Mouse (Mus musculus): ENCODE results near the gene Fbxl17.

Fbxl17 gene

DNA sequence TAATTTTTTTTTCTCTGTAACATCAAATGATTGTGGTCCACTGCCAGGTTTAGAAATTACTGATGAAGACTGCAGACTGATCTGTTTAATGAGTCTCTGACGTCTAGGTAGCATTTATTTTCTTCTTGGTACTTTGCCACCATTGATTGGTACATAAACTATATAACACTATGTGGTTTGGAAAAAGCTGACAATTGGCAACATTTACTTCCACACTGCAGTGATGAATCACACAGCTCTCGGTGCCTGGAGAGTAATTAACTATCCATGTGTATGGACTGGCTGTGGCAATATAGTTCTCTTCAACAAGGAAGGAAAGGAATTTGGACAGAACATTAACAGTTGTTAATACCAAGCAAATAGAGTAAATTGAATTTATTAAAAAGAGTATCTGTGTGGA lies 404.3 kb downstream of the Fbxl17 start:
- no peak for DNase-seq (ENCODE audit: low spot score in 2 of 2)

DNA sequence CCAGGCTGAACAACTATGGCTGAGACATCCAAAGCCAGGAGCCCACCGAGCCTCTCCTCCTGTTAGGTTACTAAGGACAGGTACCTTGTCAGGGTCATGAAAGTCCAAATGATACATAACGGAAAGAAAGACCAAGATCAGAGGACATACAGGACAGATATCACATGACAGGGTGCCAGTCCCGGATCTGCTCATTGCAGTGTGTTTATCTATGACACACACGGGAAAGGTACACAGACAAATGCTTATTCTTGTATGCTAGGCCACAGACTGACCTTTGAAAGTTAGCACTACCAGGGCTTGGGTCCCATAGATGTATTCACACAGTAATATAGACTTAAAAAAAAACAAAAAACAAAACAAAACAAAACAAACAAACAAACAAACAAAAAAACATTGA lies 404.8 kb downstream of the Fbxl17 start:
- DNase-seq (ENCODE audit: low spot score in 2 of 2), result no peak

DNA sequence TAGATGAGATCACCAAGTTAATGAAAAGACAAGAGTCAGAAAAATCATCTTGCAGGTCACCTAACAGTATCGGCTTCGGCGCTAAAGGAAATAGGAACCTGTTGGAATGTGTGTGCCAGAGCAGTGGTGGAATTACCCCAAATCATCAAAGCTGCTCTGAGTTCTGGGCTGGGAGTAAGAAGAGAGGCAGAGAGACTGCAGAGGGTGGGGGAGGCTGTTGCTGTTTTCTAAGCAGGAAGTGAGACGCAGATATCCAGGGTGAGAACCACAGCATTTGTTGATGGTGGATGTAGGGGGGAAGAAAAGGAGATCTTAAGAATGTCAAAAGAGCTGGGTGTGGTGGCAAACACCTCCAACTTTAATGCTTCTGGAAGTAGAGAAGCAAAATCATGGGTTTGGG lies 406.6 kb downstream of the Fbxl17 start:
- DNase-seq (ENCODE audit: low spot score in 2 of 2), result no peak

DNA sequence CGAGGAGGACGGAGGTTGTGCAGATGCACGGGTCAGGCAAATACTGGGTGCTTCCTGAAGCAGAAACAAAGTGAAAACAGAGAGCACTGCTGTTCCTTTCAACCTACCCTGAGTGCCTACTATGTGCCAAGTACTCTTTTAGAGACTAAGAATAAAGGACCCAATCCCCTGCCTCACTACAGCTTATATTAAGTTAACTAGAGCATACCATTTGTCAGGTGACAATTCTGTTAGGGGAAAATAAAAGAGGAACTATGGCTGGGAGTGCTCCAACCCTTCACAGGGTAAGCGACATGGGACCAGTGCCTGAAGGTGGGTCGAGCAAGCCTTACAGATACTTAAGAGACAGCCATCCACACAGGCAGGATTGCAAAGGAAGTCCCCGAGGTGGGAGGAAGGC lies 407.0 kb downstream of the Fbxl17 start:
- no peak for DNase-seq (ENCODE audit: low spot score in 2 of 2)

DNA sequence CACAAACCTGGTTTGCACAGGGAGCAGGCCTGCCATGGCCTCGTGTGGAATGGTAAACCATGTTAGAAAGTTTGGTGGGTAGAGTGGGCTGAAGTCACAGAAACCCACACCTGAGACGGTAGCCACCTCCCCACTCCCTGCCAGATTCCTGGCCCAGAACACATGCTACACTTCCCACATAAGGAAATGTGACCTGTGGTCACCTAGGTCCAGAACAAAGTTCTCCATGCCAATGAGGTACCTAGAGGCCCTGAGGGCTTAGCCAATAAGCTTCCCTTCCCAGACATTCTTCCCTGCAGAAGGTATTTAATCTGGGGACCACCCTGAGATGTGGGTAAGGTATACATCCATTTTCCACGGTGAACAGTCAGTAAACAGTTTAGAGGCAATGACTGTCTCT lies 409.7 kb downstream of the Fbxl17 start:
- no peak for DNase-seq (ENCODE audit: low spot score in 2 of 2)

DNA sequence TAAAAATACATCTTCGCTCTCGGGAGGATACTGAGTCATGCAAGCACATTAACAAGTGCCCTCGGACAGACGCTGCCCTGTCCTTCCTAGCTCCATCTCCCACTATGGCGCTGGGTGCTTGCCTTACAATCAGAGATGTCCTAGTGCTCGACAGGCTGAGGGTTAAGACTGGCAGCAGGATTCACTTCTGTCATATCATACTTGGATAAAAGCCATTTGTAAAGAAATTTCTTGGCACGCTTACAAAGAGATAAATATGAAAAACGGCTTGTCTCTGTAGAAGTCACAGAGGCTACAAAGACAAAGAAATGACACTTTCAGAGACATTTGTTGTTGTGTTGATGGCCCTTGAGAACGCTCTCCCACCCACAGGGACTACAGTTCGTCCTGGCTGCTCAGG lies 412.6 kb downstream of the Fbxl17 start:
- DNase-seq (ENCODE audit: low spot score in 2 of 2), result no peak

DNA sequence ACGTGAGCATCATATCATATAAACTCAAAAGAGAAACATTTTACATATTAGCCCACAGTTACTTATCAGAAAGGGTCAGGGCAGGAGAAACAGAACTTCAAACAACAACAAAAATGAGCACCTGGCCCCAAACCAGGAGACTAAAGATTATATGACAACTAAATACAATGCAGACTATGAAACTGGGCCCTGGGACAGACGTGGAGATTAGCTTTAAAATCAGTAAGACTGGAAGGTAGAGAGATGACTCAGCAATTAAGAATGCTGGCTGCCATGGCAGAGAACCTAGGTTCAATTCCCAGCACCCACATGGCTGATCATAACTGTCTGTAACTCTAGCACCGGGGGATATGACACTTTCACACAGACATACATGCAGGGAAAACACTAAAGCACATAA lies 413.3 kb downstream of the Fbxl17 start:
- no peak for DNase-seq (ENCODE audit: low spot score in 2 of 2)

DNA sequence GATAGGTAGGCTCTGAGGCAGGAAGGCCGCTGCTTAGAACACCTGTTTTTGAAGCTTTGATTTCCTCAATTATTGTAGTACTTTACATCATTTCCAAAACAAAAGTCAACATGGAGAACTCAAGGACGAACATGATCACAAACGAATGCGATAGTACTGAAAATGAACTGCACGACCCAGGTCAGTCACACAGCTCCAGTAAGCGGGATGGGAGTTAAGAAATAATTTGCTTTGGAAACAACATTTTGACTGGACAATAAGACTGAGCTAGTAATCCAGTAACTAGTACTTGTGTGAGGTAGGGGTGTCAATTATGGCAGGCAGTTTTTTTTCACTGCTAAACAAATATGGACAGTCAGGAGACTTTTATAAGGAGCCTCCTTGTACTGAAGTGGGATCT lies 414.6 kb downstream of the Fbxl17 start:
- no peak for DNase-seq (ENCODE audit: low spot score in 2 of 2)

DNA sequence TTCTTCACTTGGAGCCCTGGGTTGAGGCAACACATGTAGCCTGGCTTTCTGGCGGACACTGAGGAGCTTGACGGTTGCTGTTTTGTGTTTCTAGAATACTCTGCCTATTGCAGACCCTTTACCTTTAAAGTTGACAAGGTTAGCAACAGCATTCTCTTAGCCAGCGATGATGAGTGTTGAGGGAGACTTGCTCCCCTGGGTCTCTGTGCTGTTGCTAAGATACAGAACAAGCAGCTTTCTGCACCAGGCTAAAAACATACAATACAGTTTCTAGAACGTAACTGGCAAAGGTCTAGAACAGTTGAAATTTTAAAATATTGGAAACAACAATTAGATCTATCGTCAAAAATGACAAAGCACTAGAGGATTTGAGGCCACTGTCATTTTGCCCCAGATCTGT lies 420.7 kb downstream of the Fbxl17 start:
- no peak for DNase-seq (ENCODE audit: low spot score in 2 of 2)

DNA sequence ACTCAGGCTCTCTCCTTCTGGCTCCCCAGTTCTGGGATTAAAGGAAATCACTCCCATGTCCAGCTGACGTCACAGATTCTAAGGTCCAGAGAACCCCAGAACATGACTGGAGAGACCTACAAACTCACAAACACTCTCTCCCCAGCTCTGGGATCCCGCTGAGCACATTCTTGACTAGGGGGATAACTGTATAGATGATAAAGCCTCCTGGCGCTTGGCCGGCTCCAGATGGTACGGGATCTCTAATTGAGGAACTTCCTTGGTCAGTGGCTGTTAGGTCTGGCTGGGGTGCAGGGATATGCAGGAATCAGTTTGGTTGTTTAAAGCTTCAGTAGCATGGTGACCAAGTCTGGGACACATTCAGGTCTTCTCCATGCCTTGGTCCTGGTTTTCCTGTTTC lies 422.3 kb downstream of the Fbxl17 start:
- DNase-seq (ENCODE audit: low spot score in 2 of 2), result no peak

DNA sequence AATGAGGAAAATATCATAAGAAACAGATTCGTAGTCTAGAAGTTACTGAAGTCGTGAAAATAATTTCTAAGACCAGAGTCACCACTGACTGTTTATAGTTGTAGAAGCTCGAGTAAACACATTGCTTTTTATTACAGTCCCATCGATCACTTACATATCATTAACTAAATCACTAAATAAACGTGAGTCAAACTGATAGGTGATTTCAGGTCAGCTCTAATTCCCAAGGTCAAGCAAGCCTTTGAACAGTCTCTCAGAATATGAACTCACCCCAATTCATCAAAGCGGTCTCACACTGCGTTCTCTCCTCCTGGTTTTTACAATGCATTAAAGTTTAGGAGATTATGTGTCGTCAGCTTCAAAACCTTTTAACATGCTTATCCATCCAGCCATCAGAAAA lies 423.2 kb downstream of the Fbxl17 start:
- no peak for DNase-seq (ENCODE audit: low spot score in 2 of 2)

DNA sequence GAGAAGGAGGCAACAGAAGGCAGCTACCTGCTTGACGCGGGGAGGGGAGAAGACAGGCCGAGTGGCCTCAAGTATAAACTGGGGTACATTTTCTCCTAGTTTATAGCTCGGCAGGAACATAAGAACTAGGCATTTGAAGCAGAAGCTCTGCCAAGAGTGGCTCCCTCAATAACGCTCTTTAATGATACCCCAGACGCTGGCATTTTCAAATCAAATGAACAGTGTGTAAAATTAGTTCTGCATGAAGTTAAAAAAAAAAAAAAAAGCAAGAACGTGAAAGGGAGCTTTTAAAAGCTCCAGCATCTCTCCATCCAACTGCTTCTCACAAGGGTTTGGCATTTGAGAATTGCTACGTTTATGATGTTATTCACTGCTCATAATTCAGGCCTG lies 423.8 kb downstream of the Fbxl17 start:
- no peak for DNase-seq (ENCODE audit: low spot score in 2 of 2)

DNA sequence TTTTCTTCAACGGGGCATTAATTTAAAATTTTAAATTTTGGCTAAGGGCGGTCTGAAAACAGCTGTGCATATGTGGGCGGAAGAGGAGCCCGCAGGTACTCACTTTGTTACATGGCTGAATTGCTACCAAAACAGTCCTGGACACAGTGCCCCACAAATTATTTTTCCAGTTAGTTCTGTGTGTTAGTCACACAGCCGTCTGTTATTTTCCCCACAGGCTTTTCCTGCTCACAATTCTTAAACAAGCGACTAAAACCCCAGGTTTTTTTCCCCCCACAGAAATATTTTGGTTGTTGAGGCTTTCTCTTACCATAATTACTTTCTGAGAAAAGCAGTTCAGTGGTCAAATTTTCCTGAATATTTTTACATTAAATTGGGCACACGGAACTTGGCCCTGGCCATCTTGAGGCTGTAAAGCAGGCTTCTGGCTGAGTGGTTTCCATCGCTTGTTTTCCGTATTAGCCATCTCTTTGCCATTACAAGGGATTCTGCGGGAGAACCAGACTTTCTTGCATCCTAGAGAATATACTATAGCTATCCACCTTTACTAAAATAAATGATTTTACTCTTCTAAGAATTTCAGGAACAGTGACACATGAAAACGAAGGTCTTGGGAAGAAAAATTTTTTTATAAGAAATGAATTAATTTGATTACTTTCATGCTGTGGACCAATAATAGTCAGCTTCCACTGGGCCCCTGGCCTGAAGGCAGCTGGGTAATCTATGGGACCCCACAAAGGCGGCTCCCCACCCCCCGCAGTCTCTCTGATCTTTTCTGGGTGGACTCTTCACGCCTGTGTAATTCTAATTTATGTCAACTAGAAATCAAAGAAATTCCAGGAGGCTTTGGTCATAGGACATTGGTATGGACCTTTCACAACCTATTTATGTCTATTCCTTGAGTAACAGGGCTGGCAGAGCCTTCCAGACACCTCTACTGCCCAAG lies 424.5 kb downstream of the Fbxl17 start:
- no peak for DNase-seq (ENCODE audit: low spot score in 2 of 2)

DNA sequence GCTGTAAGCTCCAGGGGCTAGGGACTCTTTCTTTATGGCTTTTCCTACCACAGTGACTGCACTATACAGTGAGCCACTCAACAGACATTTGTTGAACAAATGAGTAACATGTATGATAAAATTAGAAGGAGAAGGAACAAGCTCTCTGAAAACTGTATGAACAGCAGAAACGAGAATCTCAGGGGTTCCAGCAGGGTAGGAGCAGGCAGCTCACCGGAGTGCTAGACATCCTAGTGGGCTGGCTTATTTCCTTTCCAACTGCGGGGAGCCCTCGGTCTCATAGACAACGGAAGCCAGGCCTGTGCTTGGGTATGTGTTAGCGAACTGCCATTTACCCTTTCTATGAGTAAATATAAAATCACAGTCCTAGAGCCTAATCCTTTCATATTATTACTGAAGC lies 426.5 kb downstream of the Fbxl17 start:
- DNase-seq (ENCODE audit: low spot score in 2 of 2), result no peak

DNA sequence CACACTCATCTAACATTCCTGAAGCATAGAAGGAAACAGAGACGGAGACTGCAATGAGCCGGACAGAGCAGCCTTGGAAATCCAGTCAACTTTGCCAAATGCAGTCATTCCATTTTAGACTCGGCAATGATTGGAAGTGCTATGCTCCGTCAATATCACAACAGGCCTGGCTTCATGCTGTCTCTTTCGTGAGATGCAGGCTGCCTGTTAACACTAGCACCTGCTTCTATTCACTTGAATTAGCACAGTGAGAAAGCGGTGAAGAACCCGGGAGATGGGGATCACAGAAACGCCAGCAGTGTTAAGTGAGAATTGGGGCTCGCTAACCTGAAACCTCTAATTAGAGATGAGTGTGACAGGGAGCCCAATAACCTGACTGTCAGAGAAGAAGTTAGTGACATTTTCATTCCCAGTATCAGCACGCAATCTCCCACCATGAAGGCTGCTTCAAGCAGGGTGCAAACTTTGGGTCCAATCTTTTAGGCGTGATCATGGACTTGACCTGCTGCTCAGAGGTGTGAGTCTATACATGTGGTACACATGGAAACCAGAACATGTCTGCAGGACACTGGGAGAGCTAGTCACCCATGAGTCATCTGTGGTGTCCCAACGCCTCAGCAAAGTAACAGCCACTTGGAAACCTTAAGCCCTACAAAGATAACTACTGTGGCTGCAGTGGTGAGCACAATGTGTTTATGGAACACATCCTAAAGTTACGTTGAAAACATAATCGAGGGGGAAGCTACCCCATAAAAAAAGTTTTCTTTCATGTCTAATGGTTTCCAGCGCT lies 428.5 kb downstream of the Fbxl17 start:
- DNase-seq (ENCODE audit: low spot score in 2 of 2), result no peak

DNA sequence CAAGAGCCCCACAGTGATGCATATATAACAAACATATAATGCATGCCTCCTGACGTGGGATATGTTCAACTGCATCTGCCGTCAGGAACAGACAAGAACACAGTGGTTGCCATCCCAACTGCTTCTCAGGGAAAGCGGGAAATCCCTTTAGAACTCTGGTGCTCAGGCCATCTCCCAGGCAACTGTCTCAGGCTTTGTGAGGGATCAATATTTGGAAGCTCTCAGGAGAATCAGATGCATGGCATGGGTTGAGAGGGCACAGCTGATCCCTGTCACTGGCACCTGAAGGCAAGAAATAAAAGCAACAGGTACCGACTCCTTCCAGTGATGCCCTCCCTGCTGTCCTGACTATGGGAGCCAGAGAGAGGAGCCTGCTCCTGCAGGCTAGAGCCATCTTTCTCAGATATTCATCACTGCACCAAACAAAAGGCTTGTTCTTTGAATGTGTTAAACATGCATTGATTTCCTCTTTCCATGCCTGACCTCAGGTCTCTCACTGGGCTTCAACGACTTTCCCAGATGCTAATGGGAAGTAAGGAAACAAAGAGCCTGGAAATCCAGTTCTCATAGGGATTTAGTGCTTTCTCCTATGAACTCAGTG lies 429.6 kb downstream of the Fbxl17 start:
- DNase-seq (ENCODE audit: low spot score in 2 of 2), result no peak

DNA sequence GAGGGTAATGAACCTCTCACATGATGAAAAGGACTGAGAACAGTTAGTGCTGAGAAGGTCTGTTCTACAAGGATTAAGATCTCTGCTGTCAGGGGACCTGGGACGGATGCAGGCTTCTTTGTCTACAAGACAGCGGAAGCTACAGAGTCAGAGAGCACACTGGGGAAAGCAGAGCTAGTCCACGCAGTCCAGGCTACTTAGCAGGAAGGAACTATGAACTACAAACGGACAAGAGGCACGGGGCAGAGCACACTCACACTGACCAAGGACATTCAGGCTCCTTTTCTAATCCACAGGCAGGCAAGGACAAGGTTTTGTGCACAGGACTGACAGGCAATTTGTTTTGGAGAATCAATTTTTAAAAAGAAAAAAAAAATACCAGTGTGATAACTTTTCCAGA lies 437.0 kb downstream of the Fbxl17 start:
- DNase-seq (ENCODE audit: low spot score in 2 of 2), result no peak

DNA sequence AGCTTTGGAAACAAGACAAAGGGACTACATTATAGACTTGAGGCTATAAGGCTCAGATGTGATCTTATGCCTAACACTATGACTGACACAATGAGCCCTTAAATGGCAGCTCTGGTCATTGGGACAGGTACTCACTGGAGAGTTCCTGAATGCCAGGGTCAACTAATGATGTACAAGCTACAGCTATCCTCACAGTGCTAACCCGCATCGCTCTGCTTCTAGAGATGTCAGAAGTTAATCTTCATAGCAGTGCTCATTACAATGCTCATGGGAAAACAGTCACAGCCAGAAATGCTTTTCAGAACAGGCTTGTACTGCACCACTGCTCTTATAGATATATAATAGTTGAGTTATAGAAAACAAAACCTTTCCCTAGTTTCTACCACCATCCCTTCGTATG lies 438.0 kb downstream of the Fbxl17 start:
- DNase-seq (ENCODE audit: low spot score in 2 of 2), result no peak

DNA sequence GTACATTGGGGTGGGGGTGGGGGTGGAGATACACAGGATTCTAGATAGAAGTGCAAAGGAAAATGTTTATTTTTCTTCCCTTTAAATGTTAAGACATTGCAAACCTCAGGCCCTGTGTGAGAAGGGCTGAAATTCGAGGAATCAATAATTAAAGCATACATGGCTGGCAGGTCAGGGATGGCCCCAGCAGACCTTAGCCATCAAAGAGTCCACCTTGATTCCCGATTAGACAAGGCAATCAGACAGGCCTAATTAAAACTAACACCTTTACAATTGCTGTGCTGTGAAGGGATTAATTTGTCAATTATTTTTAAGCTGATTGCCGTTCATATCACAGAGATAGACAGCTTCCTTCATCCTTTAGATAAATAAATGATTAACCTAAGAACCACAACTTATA lies 439.0 kb downstream of the Fbxl17 start:
- no peak for DNase-seq (ENCODE audit: low spot score in 2 of 2)

DNA sequence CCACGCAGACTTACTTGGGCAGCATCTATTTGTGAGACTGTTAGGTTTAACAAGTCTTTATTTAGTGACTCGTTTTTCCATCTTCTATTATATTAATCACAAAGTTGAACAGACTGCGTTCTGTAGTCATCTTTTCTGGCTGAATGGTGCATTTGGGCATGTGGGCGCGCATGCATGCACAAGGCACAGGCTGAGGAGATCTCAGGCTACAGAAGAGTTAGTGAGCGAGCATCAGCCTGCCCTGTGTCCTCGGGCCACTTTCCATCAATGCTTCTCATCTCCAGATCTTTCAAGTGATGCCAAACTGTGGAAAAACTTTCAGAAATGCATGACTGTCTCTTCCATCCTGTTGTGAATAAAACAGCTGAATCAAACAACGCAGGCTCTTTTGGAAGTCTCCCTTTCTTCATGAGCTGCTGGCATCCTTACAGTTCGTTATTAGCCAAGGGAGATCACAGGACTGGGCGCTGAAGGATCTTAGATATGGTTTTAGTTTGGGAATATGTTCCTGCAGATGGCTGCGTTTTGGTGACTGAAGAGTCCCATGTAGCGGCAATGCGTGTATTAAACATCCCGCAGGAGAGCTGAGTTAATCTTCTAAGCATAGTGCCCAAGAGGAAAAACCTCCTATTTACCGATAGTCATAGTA lies 442.0 kb downstream of the Fbxl17 start:
- no peak for DNase-seq (ENCODE audit: low spot score in 2 of 2)

DNA sequence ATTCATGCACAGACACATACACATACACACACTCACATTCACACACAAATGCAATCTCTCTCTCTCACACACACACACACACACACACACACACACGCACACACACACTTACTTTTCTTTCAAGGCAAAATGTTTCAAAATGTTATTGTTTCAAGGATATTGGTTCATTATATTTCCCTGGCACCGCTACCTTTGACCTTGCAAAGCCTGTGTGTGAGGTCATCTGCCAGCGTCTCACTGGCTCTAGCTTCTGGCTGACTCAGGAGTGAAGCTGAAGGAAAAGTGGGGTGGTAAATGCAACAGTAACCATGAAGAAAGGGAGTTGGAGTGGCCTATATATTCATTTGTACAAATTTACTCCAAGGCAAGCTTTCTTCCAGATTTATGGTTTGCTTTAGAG lies 442.8 kb downstream of the Fbxl17 start:
- DNase-seq (ENCODE audit: low spot score in 2 of 2), result no peak

DNA sequence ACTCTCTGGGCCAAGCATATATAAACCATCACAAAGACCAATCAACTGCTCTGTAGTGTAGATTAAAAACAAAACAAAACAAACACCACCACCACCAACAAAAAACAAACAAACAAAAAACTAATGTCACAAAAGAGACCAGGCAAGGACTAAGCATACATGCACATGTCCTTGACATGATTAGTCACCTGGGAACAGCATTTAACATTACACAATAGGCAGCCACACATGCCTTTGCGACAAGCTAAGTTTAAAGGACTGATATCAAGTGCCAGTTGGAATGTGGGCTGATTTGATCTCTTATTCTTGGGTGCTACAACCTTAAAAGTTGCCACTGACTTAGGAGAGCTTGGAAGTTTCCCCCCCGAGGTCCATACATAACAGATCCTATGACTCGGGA lies 446.5 kb downstream of the Fbxl17 start:
- no peak for DNase-seq (ENCODE audit: low spot score in 2 of 2)
